Mouse (Mus musculus) liver, postnatal 0 days (tissue): ENCODE measurements around the gene Fezf2. TPM values are rescaled to one million over a fixed set of nuclear protein-coding genes. Genes with fewer than 3 reads are reported as not detected.
A peak's percentile ranks its signal among the peaks of the same experiment; 100 is the strongest.

Source experiments
- ATAC-seq: fragments of 200-750 bp; cut with Nextera tagmentation; 2 replicates; pipeline ENCODE4 v1.8.0; 2017; ENCODE audit warnings: mild to moderate bottlenecking, moderate library complexity
- DNase-seq: peaks from one replicate; pipeline ENCODE4 v3.0.0-alpha.2; 2016
- H3K27ac ChIP-seq: fragments of 300-500 bp; sonication (generic); 2 replicates; pipeline ENCODE4 v1.5.1; 2014; ENCODE audit warnings: antibody characterized with exemption, moderate library complexity, mild to moderate bottlenecking, low read depth
- H3K27me3 ChIP-seq: fragments of 300-500 bp; sonication (generic); 2 replicates; pipeline ENCODE4 v1.6.1; 2014; ENCODE audit warnings: low read length, control low read depth, mixed read lengths; ENCODE audit not compliant: insufficient read depth
- H3K36me3 ChIP-seq: fragments of 300-500 bp; sonication (generic); replicated peaks from 2 replicates; pipeline ENCODE4 v1.6.1; 2014; ENCODE audit warnings: mild to moderate bottlenecking, control low read depth, low read length, moderate library complexity, mixed read lengths; ENCODE audit not compliant: insufficient read depth
- H3K4me1 ChIP-seq: fragments of 300-500 bp; sonication (generic); 2 replicates; pipeline ENCODE4 v1.6.1; 2014; ENCODE audit warnings: antibody characterized with exemption, mild to moderate bottlenecking, control low read depth; ENCODE audit not compliant: insufficient read depth
- H3K4me2 ChIP-seq: fragments of 300-500 bp; sonication (generic); 2 replicates; pipeline ENCODE4 v1.6.1; 2014; ENCODE audit warnings: low read depth, mild to moderate bottlenecking, low read length, moderate library complexity, mixed read lengths
- H3K4me3 ChIP-seq: fragments of 300-500 bp; sonication (generic); 2 replicates; pipeline ENCODE4 v1.5.1; 2014; ENCODE audit warnings: low read depth, low read length
- H3K9ac ChIP-seq: fragments of 300-500 bp; sonication (generic); replicated peaks from 2 replicates; pipeline ENCODE4 v1.6.1; 2014; ENCODE audit warnings: mild to moderate bottlenecking, moderate library complexity
- H3K9me3 ChIP-seq: fragments of 300-500 bp; sonication (generic); 2 replicates; pipeline ENCODE4 v1.6.1; 2016; ENCODE audit warnings: mild to moderate bottlenecking, control low read depth, low read length, mixed read lengths
- CTCF ChIP-seq: sonication (generic); IDR thresholded peaks from 2 replicates; pipeline ENCODE4 v1.5.1; 2016; ENCODE audit warnings: antibody characterized with exemption, low read depth
- EP300 ChIP-seq: IDR thresholded peaks from 2 replicates; pipeline ENCODE4 v1.6.1; 2016; ENCODE audit warnings: antibody characterized with exemption, low read depth, mild to moderate bottlenecking
- WGBS: fragments of 180-500 bp; shearing (Covaris S2); extraction: QIAGEN DNeasy Blood & Tissue Kit; methylation state at CpG from one replicate; pipeline ENCODE4 v1.1.7; 2014; ENCODE audit not compliant: insufficient replicate concordance; 5-methylcytosine and 5-hydroxymethylcytosine counted together
- polyA plus RNA-seq: library from polyadenylated mRNA; unstranded; fragments of >200 nt; fragmentation: Nextera tagmentation; extraction: Ambion mirVana; gene quantifications from 2 replicates; pipeline ENCODE4 v1.2.1, GENCODE M21; 2015

Fezf2 gene
- polyA plus RNA-seq, 1 experiment from 2014 or later, result not detected

DNA sequence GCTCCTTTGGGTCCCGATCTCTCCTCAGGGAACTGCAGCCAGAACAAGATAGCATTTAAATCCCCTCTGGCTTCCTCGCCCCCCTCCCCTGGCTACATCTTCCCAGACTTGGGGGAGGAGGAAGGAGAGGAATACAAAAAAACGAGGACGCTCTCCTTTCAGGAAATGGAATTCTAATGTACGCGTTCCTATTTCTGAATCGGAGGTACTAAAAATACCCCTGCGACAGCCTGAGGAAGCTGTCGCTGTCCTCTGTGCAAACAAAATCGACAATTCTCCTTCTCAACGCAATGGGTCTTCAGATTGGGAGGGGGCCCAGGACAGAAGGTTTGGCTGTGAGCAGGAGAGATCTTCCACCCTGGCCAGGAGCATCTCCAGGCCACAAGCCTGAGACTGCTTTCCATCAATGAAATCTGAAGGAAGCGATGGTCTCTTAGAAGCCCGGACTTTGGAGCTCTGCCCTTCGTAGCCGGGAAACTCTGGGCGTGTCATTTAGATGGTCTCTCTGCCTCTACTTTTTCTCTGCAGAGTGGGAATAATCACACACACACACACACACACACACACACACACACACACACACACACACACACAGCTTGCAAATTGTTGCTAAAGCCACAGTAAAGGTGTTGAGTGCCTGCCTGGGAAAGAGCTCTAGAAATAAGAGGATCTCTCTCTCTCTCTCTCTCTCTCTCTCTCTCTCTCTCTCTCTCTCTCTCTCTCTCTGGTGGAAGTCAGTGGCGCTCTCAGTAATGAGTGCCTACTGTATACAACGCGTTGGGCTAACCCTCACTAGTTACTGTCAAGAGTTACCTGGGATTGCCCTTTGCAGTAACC is 7.5 kb downstream of the Fezf2 start:
- ATAC-seq, result no peak

DNA sequence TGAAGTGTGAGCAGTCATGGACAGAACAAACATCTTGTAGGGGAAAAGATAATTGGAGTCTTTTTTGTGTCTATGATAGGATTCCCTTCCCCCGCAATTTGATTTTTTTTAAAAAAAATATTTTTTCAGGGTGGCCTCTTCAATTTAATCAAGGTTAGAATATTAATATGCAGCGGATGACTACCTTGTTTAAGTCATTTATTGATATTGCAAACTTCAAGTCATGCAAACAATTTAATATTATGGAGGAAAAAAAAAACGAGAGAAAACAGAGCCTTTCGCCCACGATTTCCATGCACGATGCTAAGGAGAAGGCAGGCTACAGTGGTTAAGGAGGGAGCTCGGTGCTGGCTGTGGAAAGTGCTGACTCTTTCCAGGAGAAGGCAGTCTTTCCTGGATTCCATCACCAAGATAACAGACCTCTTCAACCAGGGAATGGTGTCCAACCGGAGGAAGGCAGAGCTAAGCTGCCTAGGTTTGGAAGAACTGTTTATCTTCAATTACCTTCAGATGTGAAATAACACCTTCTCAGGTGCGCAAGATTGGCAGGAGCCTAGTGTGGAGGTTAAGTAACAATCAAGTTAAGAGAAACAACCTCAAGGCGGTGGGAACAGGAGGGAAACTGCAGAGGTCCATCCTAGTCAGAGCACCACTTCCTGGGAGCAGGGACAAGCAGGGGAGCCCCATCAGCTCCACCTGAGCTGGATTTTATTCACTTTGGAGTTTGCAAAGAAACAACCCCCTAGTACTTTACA is 9.0 kb downstream of the Fezf2 start:
- ATAC-seq (no peak), DNase-seq (no peak)
- 6% methylated on average over 10 of the region's 10 CpGs for WGBS
- Histone ChIP-seq H3K9me3 (no peaks in the 10 kb centered on the region), H3K4me1 (no peaks in the 10 kb centered on the region), H3K4me3 (no peak overlapping the region), H3K4me2 (no peak overlapping the region), H3K27me3 (peaks cover 82% of the 10 kb centered on the region), H3K36me3 (no peaks in the 10 kb centered on the region), H3K9ac (no peak overlapping the region), H3K27ac (no peak overlapping the region)
- TF ChIP-seq EP300, result no peak
- no peak for TF ChIP-seq CTCF

More for the DNA sequence above, 7.5 kb downstream of the Fezf2 start:
- TF ChIP-seq EP300 (no peak), CTCF (no peak)
- H3K9me3 ChIP-seq, result no peaks in the 10 kb centered on the region
- WGBS, result under 1% methylated on average over 19 of the region's 19 CpGs
- no peak for DNase-seq
- no peaks in the 10 kb centered on the region for H3K36me3 ChIP-seq
- no peak overlapping the region for H3K4me3 ChIP-seq
- no peak overlapping the region for H3K27ac ChIP-seq
- no peak overlapping the region for H3K4me2 ChIP-seq
- no peaks in the 10 kb centered on the region for H3K4me1 ChIP-seq
- no peak overlapping the region for H3K9ac ChIP-seq
- H3K27me3 ChIP-seq, result peaks cover 93% of the 10 kb centered on the region

DNA sequence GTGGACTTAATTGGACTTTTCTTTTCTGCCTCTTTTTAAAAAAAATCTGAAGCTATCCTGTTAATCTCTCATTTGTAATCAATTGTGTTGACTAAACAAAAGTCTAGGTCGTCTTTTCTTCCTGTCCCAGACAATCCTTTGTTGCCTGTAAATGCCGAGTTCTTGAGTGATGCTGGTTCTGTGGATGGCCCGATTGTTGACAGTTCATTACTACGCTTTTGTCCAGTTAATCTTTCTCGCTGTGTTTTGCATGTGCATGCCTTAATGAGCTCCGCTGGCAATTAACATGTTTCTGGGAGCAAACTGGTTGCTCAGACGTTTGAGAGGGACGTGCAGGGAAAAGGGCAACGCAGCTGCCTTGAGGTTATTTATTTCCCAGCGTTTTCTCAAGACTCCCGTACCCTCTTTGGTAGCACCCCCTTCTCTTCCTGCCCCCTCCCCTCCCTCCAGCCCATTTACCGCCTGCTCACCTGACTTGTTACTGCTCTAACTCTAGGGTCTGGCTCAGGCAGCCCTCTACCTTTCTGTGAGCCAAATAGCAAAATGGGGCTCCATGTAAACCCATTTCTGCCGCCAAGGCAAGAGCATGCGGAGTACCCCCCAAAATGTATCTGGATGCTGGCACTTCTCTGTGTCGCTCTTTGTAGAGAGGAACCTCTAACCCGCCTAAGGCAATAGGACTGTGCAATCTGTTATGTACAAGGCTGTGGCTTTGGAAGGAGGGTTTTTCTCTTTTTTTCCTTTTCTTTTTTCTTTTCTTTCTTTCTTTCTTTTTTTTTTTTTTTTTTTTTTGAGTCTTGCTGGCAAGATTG is 9.8 kb downstream of the Fezf2 start:
- no peak for ATAC-seq
- peaks cover 74% of the 10 kb centered on the region for H3K27me3 ChIP-seq

DNA sequence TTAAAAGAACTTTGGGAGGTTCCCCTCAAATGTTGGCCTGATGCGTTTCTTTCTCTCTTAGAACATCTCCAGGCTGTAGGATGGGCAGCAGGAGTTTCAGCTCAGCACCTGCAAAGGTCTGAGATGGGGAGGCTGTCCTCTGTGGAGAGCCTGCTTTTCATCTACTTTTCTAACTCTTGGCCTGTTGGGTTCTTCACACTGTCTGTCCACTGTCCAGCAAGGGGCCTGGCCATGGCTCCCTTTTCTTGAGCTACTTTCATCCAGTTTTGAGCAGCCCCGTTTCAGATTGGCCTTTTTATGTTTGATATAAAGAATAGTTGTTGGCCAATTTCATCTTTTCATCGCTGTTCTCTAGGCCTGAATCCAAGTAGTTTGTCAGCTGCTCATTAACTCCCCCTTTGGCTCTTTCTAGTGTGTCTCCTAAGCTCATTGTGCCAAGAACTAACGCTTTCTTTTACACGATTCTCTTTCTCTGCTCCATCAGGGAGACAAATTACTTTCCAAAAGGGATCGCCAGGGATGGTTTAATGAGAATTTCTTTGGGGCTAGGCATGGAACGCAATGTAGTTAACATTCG is 10.5 kb downstream of the Fezf2 start:
- H3K4me3 ChIP-seq, result no peak overlapping the region
- ATAC-seq (no peak), DNase-seq (no peak)
- H3K9ac ChIP-seq, result no peak overlapping the region
- no peak for TF ChIP-seq CTCF
- no peak for TF ChIP-seq EP300
- H3K36me3 ChIP-seq, result no peaks in the 10 kb centered on the region
- H3K27me3 ChIP-seq, result peaks cover 67% of the 10 kb centered on the region
- H3K9me3 ChIP-seq, result no peaks in the 10 kb centered on the region
- no peak overlapping the region for H3K4me2 ChIP-seq
- H3K4me1 ChIP-seq, result no peaks in the 10 kb centered on the region
- WGBS, result 11% methylated on average over 8 of the region's 8 CpGs
- no peak overlapping the region for H3K27ac ChIP-seq

More for the DNA sequence above, 9.8 kb downstream of the Fezf2 start:
- 3% methylated on average over 16 of the region's 16 CpGs for WGBS
- H3K9me3 ChIP-seq, result no peaks in the 10 kb centered on the region
- no peak overlapping the region for H3K4me2 ChIP-seq
- H3K36me3 ChIP-seq, result no peaks in the 10 kb centered on the region
- no peak overlapping the region for H3K27ac ChIP-seq
- DNase-seq, result no peak
- H3K4me1 ChIP-seq, result no peaks in the 10 kb centered on the region
- H3K4me3 ChIP-seq, result no peak overlapping the region
- no peak for TF ChIP-seq CTCF
- TF ChIP-seq EP300, result no peak
- no peak overlapping the region for H3K9ac ChIP-seq

DNA sequence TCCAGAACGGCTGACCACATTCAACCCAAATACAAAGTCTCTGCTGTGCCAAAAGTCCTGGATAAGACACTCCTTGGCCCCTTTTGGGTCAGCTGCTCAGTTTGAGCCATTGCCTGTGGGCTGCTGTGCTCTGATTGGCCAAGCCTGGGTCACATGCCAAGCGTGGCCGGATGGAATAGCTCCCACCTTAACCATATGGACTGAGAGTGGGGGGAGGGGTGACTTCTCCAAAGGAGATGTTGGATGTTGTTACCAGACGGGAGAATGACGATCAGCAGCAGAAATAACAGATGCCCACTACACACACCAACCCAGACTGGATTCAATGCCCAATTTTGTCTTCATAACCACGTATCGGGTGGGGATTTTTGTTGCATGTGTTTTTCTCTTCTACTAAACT is 13.1 kb downstream of the Fezf2 start:
- Histone ChIP-seq H3K4me1 (no peaks in the 10 kb centered on the region), H3K27me3 (peaks cover 41% of the 10 kb centered on the region), H3K4me3 (no peak overlapping the region), H3K9me3 (no peaks in the 10 kb centered on the region), H3K9ac (no peak overlapping the region), H3K4me2 (no peak overlapping the region), H3K36me3 (no peaks in the 10 kb centered on the region), H3K27ac (no peak overlapping the region)
- no peak for DNase-seq
- no peak for ATAC-seq
- 35% methylated on average over 7 of the region's 7 CpGs for WGBS
- TF ChIP-seq CTCF (no peak), EP300 (no peak)

DNA sequence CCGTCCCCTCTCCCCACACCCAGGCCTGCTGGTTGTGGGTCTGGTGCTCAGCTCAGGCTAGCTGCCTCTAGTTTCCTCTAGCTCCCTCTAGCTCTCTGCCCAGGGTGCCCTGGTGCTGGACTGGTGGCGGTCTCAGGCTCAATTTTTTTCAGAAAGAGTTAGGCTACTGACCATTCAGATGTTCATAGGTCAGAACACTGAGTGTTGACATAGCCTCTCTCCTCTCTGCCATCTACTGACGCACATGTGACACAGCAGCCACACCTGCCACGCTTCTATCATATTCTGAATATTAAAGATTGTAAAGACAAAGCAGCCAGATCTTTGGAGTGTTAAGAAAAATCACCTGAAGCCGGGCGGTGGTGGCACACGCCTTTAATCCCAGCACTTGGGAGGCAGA is 14.4 kb downstream of the Fezf2 start:
- no peak overlapping the region for H3K27ac ChIP-seq
- no peak overlapping the region for H3K4me2 ChIP-seq
- 60% methylated on average over 7 of the region's 7 CpGs for WGBS
- H3K27me3 ChIP-seq, result peaks cover 28% of the 10 kb centered on the region
- ATAC-seq, result peak; percentile 44
- no peaks in the 10 kb centered on the region for H3K9me3 ChIP-seq
- TF ChIP-seq EP300 (no peak), CTCF (peak; percentile 50)
- H3K9ac ChIP-seq, result no peak overlapping the region
- no peak overlapping the region for H3K4me3 ChIP-seq
- no peak for DNase-seq
- no peaks in the 10 kb centered on the region for H3K4me1 ChIP-seq
- no peaks in the 10 kb centered on the region for H3K36me3 ChIP-seq
